Mouse (Mus musculus) thymus, adult 2 months (tissue): ENCODE data around the gene Shld1.

Experiments used
- CTCF ChIP-seq: fragments of 200-500 bp; IDR thresholded peaks from 2 replicates; pipeline ENCODE4 v1.5.1; 2012; ENCODE audit warnings: mild to moderate bottlenecking, control low read depth, low read length, moderate library complexity, borderline replicate concordance; ENCODE audit not compliant: control insufficient read depth, poor library complexity, insufficient read depth; ENCODE audit errors: extremely low read depth
- POLR2A ChIP-seq: fragments of 200-500 bp; IDR thresholded peaks from 2 replicates; pipeline ENCODE4 v1.6.1; 2012; ENCODE audit warnings: mild to moderate bottlenecking, low read length, control low read depth, moderate library complexity; ENCODE audit not compliant: control insufficient read depth, poor library complexity, insufficient read depth; ENCODE audit errors: extremely low read depth

DNA sequence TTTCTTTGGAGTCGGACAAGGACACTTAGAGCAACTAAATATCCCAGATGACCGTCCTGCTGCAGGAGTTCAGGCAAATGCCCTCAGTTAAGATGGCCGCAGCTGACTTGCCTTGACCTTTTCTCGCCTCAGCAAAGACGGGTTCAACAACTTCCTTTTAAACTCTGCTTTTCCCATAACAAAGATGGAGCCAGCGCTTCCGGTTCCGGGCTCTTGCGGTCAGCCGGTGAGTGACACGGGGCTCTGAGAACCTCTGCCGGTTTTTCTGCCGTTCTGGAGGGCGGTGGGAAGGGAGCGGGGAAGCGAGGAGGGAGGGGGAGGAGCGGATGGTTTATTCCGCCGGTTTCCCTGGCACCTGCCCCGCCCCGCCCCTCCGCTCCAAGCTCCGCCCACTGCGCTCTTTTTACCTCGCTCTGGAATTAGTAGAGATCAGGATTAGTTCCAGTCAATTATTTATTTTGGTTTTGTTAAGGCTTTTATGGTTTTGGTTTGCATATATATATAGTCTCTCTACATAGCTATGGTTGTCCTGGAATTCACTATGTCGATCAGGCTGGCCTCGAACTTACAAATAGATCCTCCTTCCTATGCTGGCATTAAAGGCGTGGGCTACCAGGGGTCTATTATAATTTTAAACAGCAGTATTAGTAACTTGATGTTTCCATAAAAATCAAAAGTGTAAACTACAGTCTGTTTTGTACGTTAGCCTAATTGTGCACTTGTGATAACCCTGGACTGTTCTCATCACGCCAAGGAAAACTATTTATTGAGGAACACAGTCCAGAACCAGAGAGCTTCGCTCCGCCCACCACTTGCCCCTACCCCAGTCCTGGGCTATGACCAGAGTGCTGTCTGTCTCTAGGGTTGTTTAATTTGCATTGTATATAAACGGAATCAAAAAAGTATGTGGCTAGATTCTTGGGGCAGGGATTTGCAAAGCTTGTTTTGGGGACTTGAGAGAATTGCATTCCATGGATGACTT, at the start of gene Shld1:
- TF ChIP-seq CTCF = 0 out of 2 replicates have a peak, but pooled peaks have one; percentile 38
- no peak for TF ChIP-seq POLR2A
